Mouse (Mus musculus) thymus, postnatal 0 days (tissue): ENCODE measurements around the gene 9130023H24Rik. TPM values are rescaled to one million over a fixed set of nuclear protein-coding genes. Genes with fewer than 3 reads are reported as not detected.
A peak's percentile ranks its signal among the peaks of the same experiment; 100 is the strongest.

Source experiments
- DNase-seq: peaks from one replicate; pipeline ENCODE4 v3.0.0-alpha.2; 2015; ENCODE audit warnings: low spot score
- polyA plus RNA-seq: library from polyadenylated mRNA; unstranded; fragments of >200 nt; fragmentation: Nextera tagmentation; extraction: Ambion mirVana; gene quantifications from 2 replicates; pipeline ENCODE4 v1.2.1, GENCODE M21; 2015

Gene 9130023H24Rik
- polyA plus RNA-seq: 4.8 and 5.5 TPM in 2 replicates

DNA sequence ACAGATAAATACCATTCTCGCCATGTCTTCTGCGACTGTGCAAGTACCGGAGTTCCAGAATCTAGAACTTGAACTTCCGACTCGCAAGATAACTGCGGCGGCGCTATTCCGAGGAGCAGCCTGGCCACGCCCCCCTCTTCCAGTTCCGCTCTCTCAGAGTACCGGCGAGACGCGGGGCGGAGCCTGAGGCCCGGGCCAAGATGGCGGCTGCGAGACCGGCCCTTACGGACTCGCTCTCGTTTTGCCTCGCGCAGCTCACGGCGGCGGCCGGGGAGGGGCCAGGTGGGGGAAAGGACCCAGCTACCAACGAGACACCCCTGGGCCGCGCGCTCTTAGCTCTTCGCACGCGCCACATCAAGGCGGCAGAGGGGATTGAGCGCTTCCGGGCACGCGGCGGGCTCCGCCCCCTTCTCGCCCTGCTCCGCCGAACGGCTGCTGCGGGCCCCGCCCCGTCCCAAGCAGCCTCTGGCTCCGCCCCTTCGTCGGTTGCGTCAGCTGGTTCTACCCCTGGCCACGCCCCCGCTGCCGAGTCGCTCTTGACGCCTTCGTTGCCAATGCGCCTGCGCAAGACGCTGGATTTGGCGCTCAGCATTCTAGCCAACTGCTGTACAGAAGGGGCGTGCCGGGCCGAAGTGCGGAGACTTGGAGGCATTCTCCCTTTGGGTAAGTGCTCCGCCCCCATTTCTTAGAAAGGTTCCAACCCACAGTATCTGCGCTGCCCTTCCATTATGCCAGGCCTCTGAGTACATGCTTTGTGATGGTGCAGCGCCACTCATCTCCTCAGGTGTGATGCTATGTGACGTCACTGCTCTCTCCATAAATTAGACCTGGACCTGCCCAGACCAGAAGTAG lies at the start of gene 9130023H24Rik:
9130023H24Rik (minus strand) TSS at position 105 of the 852 bp plus-strand sequence.
- DNase-seq: peak; percentile 100

DNA sequence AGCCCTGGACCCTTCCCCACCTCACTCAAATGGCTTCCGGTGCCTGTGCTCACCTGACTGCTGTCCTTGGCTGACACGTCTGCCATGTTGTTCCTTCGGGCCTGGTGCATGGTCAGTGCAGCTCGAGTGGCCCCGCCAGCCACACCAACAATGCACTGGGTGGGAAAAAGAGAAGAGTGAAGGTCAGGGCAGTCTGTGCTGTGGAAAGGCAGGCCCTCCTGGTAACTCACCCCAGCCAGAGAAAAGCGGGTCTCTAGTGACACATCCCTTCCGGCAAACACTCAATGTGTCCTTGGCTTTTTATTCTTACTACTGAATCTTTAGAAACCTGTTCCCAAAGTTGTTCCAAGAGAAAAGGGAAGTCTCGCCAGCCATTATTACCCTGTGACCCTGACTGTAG lies 47.2 kb upstream of the 9130023H24Rik start:
- no peak for DNase-seq

DNA sequence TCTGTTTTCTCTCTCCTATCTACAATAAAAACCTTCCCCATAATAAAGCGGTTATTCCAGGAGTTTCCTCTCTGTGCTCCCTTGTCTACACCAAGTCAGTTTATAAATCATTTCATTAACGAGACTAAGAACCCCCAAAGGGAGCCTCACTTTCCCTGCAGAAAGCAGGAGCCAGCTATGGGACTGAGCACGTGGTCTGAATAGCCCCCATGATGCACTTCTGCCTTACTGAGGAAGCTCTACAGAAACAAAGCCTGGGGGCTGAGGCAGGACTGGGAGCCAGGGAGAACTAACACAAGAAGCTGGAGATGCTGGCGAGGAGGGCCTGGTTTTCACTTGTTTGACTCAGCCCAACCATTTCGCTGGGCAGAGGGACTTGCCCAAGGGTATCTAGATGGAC lies 46.2 kb upstream of the 9130023H24Rik start:
- no peak for DNase-seq

DNA sequence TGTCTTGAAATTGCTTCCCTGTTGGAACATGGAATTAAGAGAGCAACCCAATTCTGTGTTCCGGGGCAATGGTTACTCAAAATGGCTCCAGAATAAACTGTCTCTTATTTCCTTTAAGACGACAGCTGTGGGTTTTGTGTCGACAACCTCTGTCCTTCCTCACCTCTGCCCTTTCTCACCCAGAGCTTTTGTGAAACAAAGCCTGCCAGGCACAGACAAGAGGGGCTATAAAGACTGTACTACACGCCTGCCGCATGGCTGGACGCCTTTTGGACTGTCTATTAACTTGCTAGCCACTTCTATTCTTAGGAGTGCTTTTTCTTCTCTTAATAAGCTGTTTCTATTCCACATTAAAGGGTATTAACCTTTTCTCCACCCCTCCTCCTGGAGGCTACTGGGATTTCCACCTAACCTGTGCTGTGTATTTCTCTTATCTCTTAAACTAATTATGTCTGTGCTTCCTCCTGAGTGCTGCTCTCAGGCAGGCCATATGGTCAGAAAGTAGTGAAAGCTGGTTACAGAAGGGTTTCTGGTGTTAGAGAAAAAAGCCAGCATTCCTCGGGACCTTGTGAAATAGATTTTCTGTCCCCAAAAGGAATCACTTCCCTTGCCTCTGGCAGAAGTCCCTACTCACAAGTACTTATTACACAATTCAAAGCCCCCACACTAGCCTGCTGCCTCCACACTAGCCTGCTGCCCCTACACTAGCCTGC lies 44.9 kb upstream of the 9130023H24Rik start:
- no peak for DNase-seq

DNA sequence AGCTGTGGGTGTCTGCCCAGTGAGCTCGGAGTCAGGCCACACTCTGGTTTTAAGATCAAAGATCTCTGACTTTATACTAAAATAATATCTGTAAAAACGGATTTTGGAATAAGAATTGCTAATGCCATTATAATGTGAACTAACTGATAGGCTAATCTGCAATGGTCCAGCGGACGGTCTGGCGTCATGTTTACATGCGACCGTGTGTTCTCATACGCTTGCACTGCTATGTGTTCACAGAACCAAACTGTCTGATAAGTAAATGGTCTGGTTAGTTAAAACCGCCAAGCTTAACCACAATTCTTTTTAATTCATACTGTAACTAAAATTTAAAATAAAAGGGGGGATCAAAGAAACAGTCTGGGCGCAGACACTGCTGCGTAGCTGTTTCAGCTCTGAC lies 43.9 kb upstream of the 9130023H24Rik start:
- DNase-seq: no peak

DNA sequence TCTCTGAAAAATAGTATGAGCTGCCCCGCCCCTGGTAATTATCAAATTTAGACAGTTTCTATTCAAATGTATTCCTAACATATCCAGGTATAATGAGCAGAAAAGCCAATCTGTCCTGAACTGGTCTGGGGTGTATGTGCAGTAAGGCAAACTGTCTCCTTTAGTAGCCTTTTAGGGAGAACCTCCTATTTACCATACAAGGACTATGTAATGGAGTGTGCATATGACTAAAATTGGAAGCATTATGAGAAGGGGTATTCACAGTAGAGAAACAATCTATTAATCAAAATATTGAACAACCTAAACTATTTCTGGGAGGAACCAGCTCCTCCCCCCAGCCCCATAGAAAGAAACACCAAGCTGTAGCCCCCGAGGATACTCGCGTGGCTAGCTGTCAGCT lies 41.9 kb upstream of the 9130023H24Rik start:
- no peak for DNase-seq

DNA sequence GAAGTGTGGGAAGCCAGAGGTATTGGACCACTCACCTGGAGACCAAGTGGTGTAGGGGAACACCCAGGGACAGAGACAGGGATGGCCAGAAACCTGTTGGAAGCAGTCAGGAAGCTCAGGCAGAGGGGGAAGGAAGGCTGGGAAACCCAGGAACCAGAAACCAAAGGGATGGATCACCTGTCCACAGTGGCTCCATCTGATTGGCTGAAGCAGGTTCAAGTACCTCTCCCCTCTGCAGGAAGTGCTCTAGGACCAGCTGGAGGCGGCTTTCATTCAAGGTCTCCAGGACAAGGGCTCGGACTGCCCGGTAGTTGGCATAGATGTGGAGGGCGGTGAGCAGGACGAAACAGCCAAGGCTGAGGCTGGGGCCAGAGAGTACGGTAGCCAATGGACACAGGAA lies 38.2 kb upstream of the 9130023H24Rik start:
- DNase-seq: no peak

DNA sequence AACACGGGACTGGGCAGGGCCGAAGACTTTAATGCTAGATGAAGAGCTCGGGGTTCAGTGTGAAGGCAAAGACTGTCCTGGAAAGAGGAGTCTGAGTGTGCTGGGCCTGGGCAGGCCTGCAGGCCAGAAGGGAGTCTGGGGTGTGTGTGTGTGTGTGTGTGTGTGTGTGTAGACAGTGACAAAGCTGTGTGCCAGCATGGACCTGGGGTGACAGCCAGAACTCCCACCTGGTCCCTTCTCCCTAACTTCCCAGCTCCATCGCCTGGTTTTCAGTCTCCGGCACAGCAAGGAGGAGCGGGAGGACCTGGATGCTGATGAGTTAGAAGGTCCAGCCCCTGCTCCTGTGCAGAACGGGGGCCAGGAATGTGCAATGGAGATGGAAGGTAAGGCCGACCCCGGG lies 33.7 kb upstream of the 9130023H24Rik start:
- DNase-seq: no peak

DNA sequence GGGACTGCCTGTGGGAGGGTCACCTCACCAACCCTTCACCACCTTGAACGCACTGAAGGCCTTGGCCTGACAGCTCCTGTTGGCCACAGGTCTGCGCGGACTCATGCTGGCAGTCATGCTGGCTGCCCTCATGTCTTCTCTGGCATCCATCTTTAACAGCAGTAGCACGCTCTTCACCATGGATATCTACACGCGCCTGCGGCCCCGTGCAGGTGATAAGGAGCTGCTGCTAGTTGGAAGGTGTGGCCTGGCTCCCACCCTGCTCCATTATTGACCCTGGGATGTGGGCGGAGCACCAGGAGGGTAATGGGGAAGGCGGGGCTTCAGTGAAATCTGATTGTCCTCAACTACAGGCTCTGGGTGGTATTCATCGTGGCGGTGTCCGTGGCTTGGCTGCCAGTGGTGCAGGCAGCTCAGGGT lies 32.6 kb upstream of the 9130023H24Rik start:
- DNase-seq: no peak

DNA sequence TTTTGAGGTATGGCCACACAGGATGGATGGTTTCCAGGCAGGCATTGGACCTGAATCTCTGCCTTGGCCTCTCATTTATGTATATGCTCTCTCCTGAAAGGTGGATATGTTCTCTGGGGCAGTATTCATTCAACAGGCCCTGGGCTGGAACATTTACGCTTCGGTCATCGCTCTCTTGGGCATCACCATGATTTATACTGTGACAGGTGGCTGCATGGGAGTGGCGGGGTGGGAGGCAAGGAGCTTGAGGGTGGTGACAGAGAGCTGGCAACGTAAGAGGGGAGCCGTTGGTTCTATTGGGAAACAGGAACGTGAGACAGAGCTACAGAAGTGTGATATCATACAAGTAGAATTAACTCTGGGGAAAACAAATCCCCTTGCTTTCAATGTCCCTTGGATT lies 30.0 kb upstream of the 9130023H24Rik start:
- DNase-seq: no peak

DNA sequence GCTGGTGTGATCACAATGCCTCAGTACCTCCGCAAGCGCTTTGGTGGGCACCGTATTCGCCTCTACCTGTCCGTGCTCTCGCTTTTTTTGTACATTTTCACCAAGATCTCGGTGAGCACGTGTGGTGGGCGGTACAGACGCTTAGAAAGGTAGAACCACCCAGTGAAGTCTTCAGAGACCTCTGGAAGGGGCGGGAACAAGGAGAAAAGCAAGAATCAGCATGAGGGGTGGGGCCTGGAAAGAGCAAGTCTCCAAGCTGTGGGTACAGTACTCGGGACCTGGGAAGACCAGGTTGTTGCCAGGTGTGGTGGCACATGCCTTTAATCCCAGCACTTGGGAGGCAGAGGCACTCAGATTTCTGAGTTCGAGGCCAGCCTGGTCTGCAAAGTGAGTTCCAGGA lies 29.6 kb upstream of the 9130023H24Rik start:
- no peak for DNase-seq

DNA sequence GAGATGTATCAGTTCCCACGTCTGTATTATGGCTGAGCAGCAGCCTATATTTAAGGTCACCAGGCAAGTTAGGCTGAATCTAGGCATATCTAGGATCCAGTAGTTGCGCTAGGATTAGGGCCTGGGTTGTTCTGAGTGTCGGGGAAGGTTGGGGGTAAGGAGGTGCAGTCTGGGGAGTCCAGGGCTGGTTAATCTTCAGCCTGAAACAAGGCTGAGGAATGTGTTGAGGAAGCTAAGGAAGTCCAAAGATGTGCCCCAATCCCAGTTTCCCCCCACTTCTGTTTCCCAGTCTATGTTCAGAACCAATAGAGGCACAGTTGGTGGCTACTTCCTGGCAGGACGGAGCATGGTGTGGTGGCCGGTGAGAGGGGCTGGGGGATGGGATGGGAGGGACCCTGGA lies 28.2 kb upstream of the 9130023H24Rik start:
- no peak for DNase-seq

DNA sequence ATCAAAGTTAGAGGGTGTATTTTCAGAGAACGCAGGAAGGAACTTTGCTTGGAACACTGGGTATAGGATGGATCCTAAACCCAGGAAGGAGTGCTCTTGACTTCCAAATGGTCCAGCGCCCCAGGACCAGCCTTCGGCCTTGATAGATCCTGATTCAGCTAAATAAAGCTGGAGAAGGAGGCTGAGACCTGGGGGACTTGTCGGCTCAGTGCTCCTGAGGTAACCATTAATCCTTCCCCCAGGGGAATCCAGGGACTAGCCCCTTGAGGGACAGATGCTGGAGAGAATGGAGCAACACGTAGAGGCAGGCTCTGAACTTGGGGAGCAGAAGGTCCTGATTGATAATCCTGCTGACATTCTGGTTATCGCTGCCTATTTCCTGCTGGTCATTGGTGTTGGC lies 27.6 kb upstream of the 9130023H24Rik start, which contains the start of gene Slc5a2:
Slc5a2 (plus strand) TSS at position 247 of the 400 bp plus-strand sequence.
- no peak for DNase-seq

DNA sequence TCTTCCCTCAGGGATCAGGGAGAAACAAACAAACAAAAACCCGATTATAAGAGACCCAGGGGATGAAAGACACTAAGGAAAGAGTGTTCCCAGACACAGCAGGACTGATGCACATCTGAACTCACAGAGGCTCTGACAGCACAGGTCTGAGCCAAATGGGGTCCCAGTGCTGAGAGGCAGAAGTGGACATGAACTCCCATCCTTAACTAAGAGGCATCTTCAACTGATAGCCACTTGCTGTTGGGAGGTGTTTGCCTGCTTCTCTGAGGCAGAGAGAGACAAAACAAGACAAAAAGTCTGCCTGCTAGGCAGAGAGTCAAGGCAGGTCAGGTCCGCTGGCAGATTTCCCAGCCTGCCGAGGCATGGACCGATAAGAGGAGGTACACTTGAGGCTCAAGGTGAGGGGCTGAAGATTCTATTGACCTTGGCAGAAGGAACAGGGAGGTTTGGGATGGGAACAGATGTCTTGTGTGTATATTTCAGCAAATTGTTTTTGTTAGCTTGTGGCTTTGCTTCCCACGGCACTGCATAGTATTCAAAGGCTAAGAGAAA lies 19.0 kb upstream of the 9130023H24Rik start:
- DNase-seq: no peak

DNA sequence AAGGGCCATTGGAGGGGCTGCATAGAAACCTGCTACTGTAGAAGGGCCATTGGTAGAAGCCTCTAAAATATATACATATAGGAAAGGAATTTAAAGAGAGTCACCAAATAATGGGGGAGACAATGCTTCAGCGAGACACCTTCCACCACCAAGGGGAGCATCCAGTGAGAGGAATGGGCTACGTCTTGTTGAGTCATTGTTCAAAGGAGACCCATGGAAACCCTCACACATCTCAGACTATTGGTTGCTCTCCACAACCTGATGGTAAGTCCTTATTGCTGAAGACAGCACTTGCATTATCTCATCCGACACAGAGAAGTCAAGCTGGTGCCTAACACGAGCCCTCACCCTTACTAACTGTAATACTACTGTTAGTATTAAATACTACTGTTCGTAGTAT lies 17.9 kb upstream of the 9130023H24Rik start:
- DNase-seq: no peak

DNA sequence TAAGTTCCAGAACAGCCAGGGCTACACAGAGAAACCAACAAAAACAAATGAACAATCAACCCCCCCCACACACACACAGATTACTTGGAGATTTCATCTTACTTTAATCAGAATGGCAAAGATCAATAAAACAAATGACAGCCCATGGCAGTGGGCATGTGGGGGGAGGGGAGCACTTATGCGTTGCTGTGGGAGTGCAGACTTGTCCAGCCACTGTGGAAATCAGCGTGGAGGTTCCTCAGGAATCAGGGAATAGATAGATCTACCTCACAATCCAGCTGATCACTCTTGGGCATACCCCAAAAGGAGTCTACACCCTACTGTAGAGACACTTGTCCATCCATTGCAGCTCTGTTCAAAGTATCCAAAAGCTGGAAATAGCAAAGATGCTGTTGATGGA lies 17.1 kb upstream of the 9130023H24Rik start:
- no peak for DNase-seq

DNA sequence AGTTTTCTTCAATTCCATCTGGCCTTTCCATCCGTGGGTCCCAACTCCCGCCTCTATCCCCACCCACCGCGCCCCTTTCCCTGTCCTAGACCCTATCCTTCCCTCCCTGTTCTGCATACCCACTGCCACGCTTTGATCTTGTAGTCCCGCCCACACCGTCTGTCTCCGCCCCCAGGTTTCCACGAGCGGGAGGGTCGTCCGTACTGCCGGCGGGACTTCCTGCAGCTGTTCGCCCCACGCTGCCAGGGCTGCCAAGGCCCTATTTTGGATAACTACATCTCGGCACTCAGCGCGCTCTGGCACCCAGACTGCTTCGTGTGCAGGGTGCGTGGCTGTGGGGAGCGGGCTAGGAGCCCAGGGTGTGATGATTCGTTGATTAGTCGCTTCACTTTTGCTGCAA lies 14.8 kb upstream of the 9130023H24Rik start:
- peak; percentile 90 for DNase-seq

DNA sequence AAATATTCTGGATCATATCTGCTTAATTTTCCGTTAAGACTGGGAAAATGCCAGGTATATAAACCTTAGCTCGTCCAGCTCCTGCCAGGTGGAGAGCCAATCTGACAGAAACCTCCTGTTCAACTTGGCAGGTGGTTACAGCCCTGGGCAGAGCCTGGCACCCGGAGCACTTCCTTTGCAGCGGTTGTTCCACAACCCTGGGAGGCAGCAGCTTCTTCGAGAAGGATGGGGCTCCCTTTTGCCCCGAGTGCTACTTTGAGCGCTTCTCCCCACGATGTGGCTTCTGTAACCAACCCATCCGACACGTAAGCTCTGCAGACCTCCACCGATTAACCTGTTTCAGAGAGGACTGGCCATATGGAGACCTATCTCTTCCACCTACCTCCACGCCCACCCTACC lies 14.1 kb upstream of the 9130023H24Rik start:
- peak; percentile 30 for DNase-seq

DNA sequence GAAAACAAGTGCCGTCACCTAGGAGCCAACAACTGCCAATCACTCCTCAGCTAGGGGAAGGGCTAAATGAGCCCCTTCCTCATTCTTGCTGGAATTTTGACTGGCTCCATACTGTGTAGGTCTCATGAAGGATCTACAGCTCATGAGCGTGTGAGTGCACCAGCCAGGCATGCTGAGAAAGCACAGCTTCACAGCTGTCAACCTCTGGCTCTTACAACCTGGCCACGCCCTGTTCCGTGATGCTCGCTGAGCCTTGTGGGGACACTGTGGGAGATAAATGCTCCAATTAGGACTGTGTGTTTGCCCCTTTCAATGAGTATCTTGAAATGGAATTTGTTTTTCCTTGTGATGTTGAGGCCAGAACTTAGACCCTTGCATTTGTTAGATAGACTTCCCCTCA lies 12.2 kb upstream of the 9130023H24Rik start:
- no peak for DNase-seq

DNA sequence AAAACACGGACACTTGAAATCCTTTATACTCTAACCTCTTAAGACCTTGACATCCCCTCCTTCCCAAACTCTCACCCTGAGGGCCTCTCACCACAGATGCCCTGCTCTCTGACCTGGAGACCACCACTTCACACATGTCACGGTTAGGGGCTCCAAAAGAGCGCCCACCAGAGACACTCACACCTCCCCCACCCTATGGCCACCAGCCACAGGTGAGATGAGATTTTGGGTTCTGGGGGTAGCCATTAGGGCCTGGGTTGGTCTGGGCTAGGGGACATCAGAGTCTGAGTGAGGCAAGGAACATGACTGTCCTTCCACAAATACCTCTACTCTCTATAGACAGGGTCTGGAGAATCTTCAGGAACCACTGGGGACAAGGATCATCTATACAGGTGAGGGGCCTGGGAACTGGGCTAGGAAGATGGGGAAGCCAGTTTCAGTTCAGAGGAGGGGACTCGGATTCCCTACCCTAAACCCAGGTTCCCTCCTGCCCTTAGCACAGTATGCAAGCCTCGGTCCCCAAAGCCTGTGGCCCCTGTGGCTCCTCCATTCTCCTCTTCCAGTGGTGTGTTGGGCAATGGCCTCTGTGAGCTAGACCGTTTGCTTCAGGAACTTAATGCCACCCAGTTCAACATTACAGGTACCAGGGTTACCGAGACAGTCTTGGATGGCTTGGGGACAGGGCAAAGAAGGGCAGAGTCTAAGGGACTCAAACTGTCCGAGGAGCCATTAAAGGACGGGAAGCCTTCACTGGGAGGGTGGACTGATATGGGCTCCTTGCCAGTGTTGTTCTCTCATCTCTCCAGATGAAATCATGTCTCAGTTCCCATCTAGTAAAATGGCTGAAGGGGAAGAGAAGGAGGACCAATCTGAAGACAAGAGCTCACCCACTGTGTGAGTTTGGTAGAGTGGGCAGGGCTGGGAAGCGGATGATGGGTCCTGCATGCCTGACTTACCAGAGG lies 10.5 kb upstream of the 9130023H24Rik start:
- no peak for DNase-seq

DNA sequence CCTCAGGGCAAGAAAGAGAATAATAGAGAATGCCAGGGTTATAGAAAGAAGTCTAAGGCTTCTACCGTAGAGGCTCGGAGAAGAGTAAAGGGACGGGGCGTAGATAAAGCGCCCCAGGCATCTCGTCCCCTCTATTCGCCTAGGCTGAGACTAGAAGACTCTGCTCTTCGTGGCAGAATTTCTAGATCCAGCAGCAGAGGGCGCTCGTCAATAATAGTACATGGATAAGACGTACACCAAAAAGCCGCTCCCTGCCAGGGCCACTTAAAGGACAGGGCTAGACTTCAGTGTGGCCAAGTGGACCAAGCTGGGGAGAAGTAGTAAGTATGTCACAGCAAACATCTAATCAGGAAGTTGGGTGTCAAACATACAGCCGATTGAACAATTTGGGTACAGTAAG lies 9.6 kb upstream of the 9130023H24Rik start:
- peak; percentile 82 for DNase-seq
